Mouse (Mus musculus): ENCODE results near the gene 9130213A22Rik. TPM values are rescaled to one million over a fixed set of nuclear protein-coding genes. Genes with fewer than 3 reads are reported as not detected.

The 9130213A22Rik gene
- polyA plus RNA-seq, 1 experiment from 2014 or later, result 0.36 TPM

DNA sequence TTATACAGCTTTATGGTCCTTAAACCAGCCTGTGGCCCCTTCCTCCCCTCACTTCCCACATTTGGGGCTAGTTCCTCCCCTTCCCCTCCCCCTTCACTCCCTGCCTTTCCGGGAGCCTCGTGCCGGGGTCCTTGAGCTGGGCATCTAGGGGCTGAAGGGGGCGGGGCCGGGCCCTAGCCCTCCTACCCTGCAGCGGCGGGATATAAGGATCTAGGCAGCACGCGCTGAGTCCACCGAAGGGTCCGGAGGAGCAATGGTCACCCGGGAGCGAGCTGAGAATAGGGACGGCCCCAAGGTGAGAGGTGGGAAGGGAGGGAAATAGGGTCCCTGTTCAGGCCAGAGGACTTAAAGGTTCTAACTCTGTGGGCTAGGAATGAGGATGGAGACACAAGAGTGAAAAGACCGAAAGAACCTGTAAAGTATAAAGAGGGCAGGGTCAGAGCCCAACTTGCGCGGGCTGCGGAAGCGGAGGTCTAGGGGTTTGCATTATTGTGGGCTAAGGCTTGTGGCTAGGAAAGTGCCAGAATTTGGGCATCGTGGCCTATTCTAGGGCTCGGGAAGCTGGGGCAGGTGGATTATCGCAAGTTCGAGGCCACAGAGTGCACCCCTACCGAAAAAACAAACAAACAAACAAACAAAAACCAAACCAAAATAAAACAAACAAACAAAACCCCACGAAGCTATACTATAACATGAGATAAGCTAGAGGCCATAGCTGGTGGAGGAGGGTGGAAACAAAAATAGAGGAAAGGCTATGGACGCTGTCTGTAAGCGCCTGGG, 2.0 kb downstream of the 9130213A22Rik start, which contains the start of gene Hes7:
Gene Hes7 (plus strand): TSS at position 184 of the 780 bp plus-strand sequence.
- no peaks in the 10 kb centered on the region for H3K9me3 ChIP-seq (ENCODE audit: control insufficient read depth, low read length)
- H3K4me3 ChIP-seq (ENCODE audit: low read length), result peak within 1 kb of the TSS; percentile 68
- H3K27me3 ChIP-seq (ENCODE audit: control insufficient read depth, insufficient read depth, low read depth, low read length), result no peaks in the 10 kb centered on the region
- H3K36me3 ChIP-seq (ENCODE audit: control insufficient read depth, insufficient read depth, low read length), result no peaks in the 10 kb centered on the region
- ATAC-seq (ENCODE audit: low read depth), result no peak
- peak within 1 kb of the TSS; percentile 81 for H3K9ac ChIP-seq (ENCODE audit: low read length)
- no peak within 1 kb of the TSS for H3K27ac ChIP-seq (ENCODE audit: low read length)
- WGBS, result 2% methylated on average over 27 of the region's 27 CpGs
- peaks cover 25% of the 10 kb centered on the region for H3K4me1 ChIP-seq (replicated peaks; ENCODE audit: control insufficient read depth, insufficient read depth, low read length)
- peak within 1 kb of the TSS; percentile 95 for H3K4me2 ChIP-seq (ENCODE audit: low read depth, low read length)

DNA sequence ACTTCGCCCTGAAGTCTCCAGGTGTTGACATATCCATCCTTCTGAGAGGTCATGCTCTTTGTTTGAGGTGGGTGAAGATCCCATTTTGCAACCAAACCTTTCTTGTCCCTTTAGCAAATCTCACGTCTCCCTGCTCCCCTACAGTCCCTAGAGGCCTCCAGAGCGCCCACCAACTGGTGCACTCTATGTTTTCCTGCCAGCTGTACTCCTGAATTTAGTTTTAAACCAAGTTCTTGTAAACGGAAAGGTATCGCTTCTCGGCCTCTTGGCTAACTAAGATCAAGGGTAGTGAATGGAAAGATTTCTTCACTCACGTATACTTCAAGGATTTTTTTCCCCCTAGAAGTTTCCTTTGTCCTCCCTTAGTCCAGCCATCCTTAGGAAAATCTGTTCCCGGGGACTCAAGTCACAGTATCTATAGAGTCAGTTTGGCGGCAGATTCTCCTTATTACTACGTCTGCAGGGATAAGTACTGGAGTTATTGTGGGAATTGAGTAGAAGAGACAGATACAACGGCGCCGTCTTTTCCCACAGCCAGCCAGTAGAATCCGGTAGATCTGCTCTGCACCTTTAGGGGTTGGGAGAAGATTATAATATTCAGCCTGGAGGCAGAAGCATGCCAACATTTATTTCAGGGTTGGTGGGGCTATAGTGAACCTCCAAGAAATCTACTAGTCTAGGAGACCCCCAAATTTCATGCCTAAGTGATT, 2.8 kb downstream of the 9130213A22Rik start:
- Histone ChIP-seq H3K9me3 (ENCODE audit: control insufficient read depth, low read length) (no peaks in the 10 kb centered on the region), H3K4me1 (replicated peaks; ENCODE audit: control insufficient read depth, insufficient read depth, low read length) (peaks cover 25% of the 10 kb centered on the region), H3K4me3 (ENCODE audit: low read length) (peak overlapping the region; percentile 68), H3K36me3 (ENCODE audit: control insufficient read depth, insufficient read depth, low read length) (no peaks in the 10 kb centered on the region), H3K4me2 (ENCODE audit: low read depth, low read length) (peak overlapping the region; percentile 95), H3K9ac (ENCODE audit: low read length) (no peak overlapping the region), H3K27ac (ENCODE audit: low read length) (no peak overlapping the region), H3K27me3 (ENCODE audit: control insufficient read depth, insufficient read depth, low read depth, low read length) (no peaks in the 10 kb centered on the region)
- 37% methylated on average over 14 of the region's 14 CpGs for WGBS
- no peak for ATAC-seq (ENCODE audit: low read depth)

DNA sequence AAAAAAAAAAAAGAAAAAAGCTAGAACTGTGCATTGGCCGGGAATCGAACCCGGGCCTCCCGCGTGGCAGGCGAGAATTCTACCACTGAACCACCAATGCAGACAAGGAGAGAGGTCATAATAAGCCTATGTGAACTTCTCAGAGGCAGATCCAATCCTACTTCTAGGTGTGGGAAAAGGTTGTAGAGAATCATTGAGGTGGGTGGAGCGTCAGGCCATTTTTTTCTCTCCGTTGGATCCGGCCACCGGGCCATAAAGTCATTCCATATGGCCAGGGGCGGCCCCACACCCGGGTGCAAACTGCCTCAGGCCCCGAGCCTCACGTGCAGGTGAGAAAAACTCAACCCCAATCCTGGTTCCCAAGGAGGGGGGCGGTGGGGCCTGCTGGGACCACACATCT, 3.6 kb downstream of the 9130213A22Rik start:
- 0 out of 2 replicates have a peak overlapping the region, but pooled peaks have one; percentile 5 for H3K9ac ChIP-seq (ENCODE audit: low read length)
- H3K4me3 ChIP-seq (ENCODE audit: low read length), result peak overlapping the region; percentile 83
- no peaks in the 10 kb centered on the region for H3K36me3 ChIP-seq (ENCODE audit: control insufficient read depth, insufficient read depth, low read length)
- ATAC-seq (ENCODE audit: low read depth), result no peak
- H3K4me2 ChIP-seq (ENCODE audit: low read depth, low read length), result peak overlapping the region; percentile 92
- H3K9me3 ChIP-seq (ENCODE audit: control insufficient read depth, low read length), result no peaks in the 10 kb centered on the region
- no peaks in the 10 kb centered on the region for H3K27me3 ChIP-seq (ENCODE audit: control insufficient read depth, insufficient read depth, low read depth, low read length)
- H3K4me1 ChIP-seq (replicated peaks; ENCODE audit: control insufficient read depth, insufficient read depth, low read length), result peaks cover 25% of the 10 kb centered on the region
- no peak overlapping the region; the same call in 1 of the 2 replicates for H3K27ac ChIP-seq (ENCODE audit: low read length)
- 2% methylated on average over 15 of the region's 15 CpGs for WGBS

DNA sequence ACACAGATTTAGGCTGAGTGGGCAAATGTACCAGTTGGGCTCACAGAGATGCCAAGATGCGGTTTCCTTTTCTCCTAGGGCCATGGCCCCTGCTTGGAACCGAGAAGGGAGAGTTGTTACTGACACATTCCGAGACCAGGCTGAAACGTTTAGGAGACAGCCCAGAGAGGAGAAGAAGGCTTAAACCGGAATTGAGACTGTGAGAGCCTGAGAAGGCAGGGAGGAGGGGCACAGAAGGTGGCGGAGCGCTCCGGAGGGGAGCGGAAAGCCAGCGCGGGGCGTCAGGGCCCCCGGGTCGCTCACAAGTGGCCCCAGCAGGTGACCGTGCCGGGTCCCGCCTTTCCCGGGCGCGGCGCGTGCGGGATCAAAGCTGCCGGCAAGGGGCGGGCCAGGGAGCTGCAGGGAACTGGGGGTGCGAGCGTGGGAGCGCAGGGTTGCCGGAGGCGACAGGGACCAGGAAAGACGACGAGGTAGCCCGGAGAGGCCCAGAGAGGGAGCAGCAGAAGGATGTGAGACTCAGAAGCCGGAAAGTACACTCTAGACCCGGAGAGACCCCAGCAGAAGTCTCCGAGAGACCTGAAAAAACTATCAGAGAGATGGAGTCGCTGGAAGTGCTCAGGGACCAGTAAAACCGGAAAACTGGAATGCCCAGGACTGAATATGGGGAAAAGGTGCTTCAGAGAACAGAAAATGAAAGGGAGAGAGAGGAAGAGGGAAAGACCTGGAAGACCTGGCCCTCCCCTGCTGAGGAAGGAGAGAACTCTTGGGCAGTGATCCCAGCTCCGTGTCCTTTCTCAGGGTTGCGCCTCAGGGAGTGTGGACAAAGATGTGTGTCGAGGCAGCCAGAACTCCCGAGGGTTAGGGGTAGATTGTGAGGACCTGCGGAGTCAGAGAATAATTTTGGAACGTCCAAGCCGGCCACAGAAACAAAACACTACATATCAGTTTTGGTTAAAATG, 4.4 kb downstream of the 9130213A22Rik start:
- peak overlapping the region; percentile 83 for H3K4me3 ChIP-seq (ENCODE audit: low read length)
- no peaks in the 10 kb centered on the region for H3K9me3 ChIP-seq (ENCODE audit: control insufficient read depth, low read length)
- H3K9ac ChIP-seq (ENCODE audit: low read length), result peak overlapping the region; percentile 81
- H3K27ac ChIP-seq (ENCODE audit: low read length), result peak overlapping the region; percentile 90
- H3K4me2 ChIP-seq (ENCODE audit: low read depth, low read length), result peak overlapping the region; percentile 92
- peak; percentile 6; the same call in 1 of the 2 replicates for ATAC-seq (ENCODE audit: low read depth)
- H3K36me3 ChIP-seq (ENCODE audit: control insufficient read depth, insufficient read depth, low read length), result no peaks in the 10 kb centered on the region
- H3K27me3 ChIP-seq (ENCODE audit: control insufficient read depth, insufficient read depth, low read depth, low read length), result no peaks in the 10 kb centered on the region
- WGBS, result under 1% methylated on average over 45 of the region's 45 CpGs
- peaks cover 23% of the 10 kb centered on the region for H3K4me1 ChIP-seq (replicated peaks; ENCODE audit: control insufficient read depth, insufficient read depth, low read length)

DNA sequence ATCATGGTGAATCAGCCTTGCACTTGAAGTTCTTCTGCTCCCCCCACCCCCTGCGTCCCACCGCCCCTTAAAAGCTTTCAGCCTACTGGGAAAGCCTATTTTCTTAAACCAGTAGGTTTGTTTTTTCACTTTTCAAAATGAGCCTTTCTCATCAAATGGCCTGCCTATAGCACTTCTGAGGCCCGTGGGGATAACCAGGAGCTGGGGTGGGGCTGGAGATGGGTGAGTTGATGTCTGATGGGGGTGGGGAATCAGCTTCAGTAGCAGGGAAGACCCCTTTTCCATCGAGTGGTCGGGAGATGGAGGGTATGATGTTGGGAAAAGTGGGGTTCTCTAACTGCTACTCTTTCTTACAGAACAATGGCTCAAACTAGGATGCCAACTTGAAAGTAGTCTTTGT, 5.5 kb downstream of the 9130213A22Rik start:
- no peaks in the 10 kb centered on the region for H3K27me3 ChIP-seq (ENCODE audit: control insufficient read depth, insufficient read depth, low read depth, low read length)
- no peak overlapping the region for H3K4me3 ChIP-seq (ENCODE audit: low read length)
- H3K9me3 ChIP-seq (ENCODE audit: control insufficient read depth, low read length), result no peaks in the 10 kb centered on the region
- no peaks in the 10 kb centered on the region for H3K36me3 ChIP-seq (ENCODE audit: control insufficient read depth, insufficient read depth, low read length)
- ATAC-seq (ENCODE audit: low read depth), result no peak
- H3K9ac ChIP-seq (ENCODE audit: low read length), result no peak overlapping the region
- peaks cover 23% of the 10 kb centered on the region for H3K4me1 ChIP-seq (replicated peaks; ENCODE audit: control insufficient read depth, insufficient read depth, low read length)
- H3K27ac ChIP-seq (ENCODE audit: low read length), result no peak overlapping the region
- WGBS, result 50% methylated on average over 5 of the region's 5 CpGs
- H3K4me2 ChIP-seq (ENCODE audit: low read depth, low read length), result peak overlapping the region; percentile 92; the same call in 1 of the 2 replicates

DNA sequence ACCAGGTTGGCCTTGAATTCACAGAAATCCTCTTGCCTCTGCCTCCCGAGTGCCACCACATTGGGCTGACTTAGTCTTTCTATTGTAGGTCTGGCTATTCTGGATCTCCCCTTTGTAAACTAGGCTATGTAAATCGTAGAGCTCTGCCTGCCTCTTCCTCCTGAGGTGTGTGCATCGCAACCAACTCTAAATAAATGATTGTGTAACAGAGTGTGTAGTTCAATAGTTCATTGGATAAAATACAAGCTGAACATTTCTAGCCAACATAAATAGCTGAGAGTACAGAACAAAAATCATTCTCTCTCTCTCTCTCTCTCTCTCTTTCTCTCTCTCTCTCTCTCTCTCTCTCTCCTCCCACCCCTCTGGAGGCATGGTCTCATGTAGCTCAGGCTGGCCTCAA, 7.8 kb downstream of the 9130213A22Rik start:
- WGBS, result 74% methylated on average over 3 of the region's 3 CpGs
- H3K4me1 ChIP-seq (replicated peaks; ENCODE audit: control insufficient read depth, insufficient read depth, low read length), result peaks cover 17% of the 10 kb centered on the region
- H3K9me3 ChIP-seq (ENCODE audit: control insufficient read depth, low read length), result no peaks in the 10 kb centered on the region
- no peak overlapping the region for H3K4me2 ChIP-seq (ENCODE audit: low read depth, low read length)
- ATAC-seq (ENCODE audit: low read depth), result no peak
- no peak overlapping the region for H3K4me3 ChIP-seq (ENCODE audit: low read length)
- no peak overlapping the region for H3K9ac ChIP-seq (ENCODE audit: low read length)
- H3K27ac ChIP-seq (ENCODE audit: low read length), result no peak overlapping the region
- peaks cover under 1% of the 10 kb centered on the region; the same call in 1 of the 2 replicates for H3K36me3 ChIP-seq (ENCODE audit: control insufficient read depth, insufficient read depth, low read length)
- no peaks in the 10 kb centered on the region for H3K27me3 ChIP-seq (ENCODE audit: control insufficient read depth, insufficient read depth, low read depth, low read length)

DNA sequence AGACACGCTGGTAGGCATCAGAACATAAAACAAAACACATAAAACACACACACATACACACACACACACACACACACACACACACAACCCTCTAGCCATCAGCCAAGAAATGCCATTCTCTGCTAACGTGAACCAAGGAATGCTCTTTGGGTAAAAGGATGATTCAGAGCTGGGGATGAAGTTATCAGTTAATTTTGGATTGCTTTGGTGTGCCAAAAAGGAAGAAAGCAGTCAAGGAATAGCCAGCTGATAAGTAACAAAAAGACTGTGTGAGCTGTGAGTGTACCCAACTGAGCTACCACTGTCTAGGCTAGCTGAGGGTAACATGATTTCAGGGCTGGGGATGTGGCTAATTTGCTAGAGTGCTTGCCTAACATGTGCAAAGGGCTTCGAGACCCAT, 8.4 kb downstream of the 9130213A22Rik start:
- Histone ChIP-seq H3K36me3 (ENCODE audit: control insufficient read depth, insufficient read depth, low read length) (peaks cover 6% of the 10 kb centered on the region), H3K9me3 (ENCODE audit: control insufficient read depth, low read length) (no peaks in the 10 kb centered on the region), H3K9ac (ENCODE audit: low read length) (no peak overlapping the region), H3K4me2 (ENCODE audit: low read depth, low read length) (no peak overlapping the region), H3K4me1 (replicated peaks; ENCODE audit: control insufficient read depth, insufficient read depth, low read length) (peaks cover 16% of the 10 kb centered on the region; the same call in 1 of the 2 replicates), H3K4me3 (ENCODE audit: low read length) (no peak overlapping the region), H3K27ac (ENCODE audit: low read length) (no peak overlapping the region), H3K27me3 (ENCODE audit: control insufficient read depth, insufficient read depth, low read depth, low read length) (no peaks in the 10 kb centered on the region)
- ATAC-seq (ENCODE audit: low read depth), result no peak
- 58% methylated on average over 3 of the region's 3 CpGs for WGBS

DNA sequence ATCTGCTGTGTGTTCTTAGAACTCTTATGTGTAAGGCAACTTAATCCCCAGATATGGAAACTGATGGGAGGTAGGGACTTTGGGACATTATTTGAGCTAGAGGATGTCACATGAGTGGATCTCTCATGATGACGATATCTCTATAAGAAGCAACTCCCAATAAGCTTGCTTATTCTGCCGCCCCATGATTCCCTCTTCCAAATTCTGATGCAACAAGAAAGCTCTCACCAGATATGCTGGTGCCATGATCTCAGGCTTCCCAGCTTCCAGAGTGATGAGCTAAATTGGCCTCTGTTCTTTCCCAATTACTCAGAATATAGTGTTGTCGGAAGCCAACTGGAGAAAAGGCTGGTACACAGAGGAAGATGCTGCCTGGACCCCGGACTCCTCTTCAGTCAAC, 10.5 kb downstream of the 9130213A22Rik start:
- Histone ChIP-seq H3K36me3 (ENCODE audit: control insufficient read depth, insufficient read depth, low read length) (peaks cover 24% of the 10 kb centered on the region), H3K9me3 (ENCODE audit: control insufficient read depth, low read length) (no peaks in the 10 kb centered on the region), H3K9ac (ENCODE audit: low read length) (no peak overlapping the region), H3K27me3 (ENCODE audit: control insufficient read depth, insufficient read depth, low read depth, low read length) (no peaks in the 10 kb centered on the region), H3K27ac (ENCODE audit: low read length) (no peak overlapping the region), H3K4me3 (ENCODE audit: low read length) (no peak overlapping the region), H3K4me1 (replicated peaks; ENCODE audit: control insufficient read depth, insufficient read depth, low read length) (peaks cover 11% of the 10 kb centered on the region; the same call in 1 of the 2 replicates), H3K4me2 (ENCODE audit: low read depth, low read length) (no peak overlapping the region; the same call in 1 of the 2 replicates)
- WGBS, result 60% methylated on average over 4 of the region's 4 CpGs
- ATAC-seq (ENCODE audit: low read depth), result no peak
